ENCODE assay signal across 15 mouse cellular contexts in the genomic region with DNA sequence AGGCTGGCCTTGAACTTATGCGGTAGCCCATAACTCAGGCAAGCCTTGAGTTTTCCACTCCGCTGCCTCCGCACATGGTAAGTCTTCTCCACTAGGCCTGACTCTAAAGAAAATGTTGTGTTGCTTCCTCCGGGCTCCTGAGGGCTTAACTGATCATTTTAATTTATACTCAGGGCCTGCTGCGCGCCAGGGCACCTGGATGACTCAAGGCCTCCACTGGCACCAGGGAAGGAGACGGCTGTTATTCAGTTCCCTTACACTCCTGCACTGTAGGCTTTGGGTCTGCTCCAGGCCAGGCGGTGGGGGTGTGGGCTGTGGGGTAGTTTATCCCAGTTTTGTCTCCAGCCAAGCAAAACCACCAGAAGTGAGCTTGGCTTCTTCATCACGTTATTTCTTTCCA. TPM values are rescaled to one million over a fixed set of nuclear protein-coding genes. Genes with fewer than 3 reads are reported as not detected.
DNase-seq lines count a peak whose midpoint lies in the region; ATAC-seq and TF ChIP-seq lines count a peak whose summit lies in the region.
"Had no signal": no experiment of that assay in that cellular context is flagged by ENCODE, and none has a peak within 500 bp of the region (broad histone marks: within the 10 kb centered on the region; RNA-seq: fewer than 3 reads in every experiment).

No protein-coding gene starts in this region.

- no peak overlapping the region for H3K4me3 ChIP-seq in limb, embryonic 12.5 days (replicated peaks)
- no peak overlapping the region for H3K4me3 ChIP-seq in limb, embryonic 10.5 days
- no peak overlapping the region for H3K4me3 ChIP-seq in stomach, postnatal 0 days (ENCODE audit: low read depth, low read length)
- H3K4me3 ChIP-seq: neural tube, embryonic 15.5 days had no signal

- no peaks in the 10 kb centered on the region for H3K9me3 ChIP-seq in limb, embryonic 12.5 days
- H3K9me3 ChIP-seq in limb, embryonic 10.5 days (replicated peaks), result no peaks in the 10 kb centered on the region
- H3K9me3 ChIP-seq in stomach, postnatal 0 days (ENCODE audit: control insufficient read depth, low read length), result no peaks in the 10 kb centered on the region
- H3K9me3 ChIP-seq: neural tube, embryonic 15.5 days had no signal

- no peaks in the 10 kb centered on the region for H3K36me3 ChIP-seq in limb, embryonic 12.5 days
- no peaks in the 10 kb centered on the region for H3K36me3 ChIP-seq in limb, embryonic 10.5 days
- H3K36me3 ChIP-seq in stomach, postnatal 0 days (ENCODE audit: control insufficient read depth, insufficient read depth, low read length), result no peaks in the 10 kb centered on the region
- H3K36me3 ChIP-seq: neural tube, embryonic 15.5 days had no signal

- DNase-seq in limb, embryonic 10.5 days (ENCODE audit: low spot score), result no peak
- DNase-seq in adrenal gland, postnatal 10 days, result peak; percentile 43
- DNase-seq in kidney, adult 8-10 months, result peak; percentile 37 to 47
- peak; percentile 27 for DNase-seq in stomach, postnatal 0 days (ENCODE audit: low spot score)
- no peak for DNase-seq in embryo, embryonic 10 days (ENCODE audit: low spot score)
- no peak for DNase-seq in lung, postnatal 14 days
- DNase-seq: cerebellum, adult 9-10 months; liver, postnatal 0 days; right cerebral cortex, postnatal 14 days; thymus, postnatal 4 days had no signal

- no peak for ATAC-seq in limb, embryonic 12.5 days (ENCODE audit: insufficient number of reproducible peaks, insufficient read depth, low FRiP score, low TSS enrichment, low read depth)
- ATAC-seq in stomach, postnatal 0 days (ENCODE audit: low FRiP score, low TSS enrichment), result peak; percentile 33; the same call in 1 of the 2 replicates
- ATAC-seq: forebrain, embryonic 16.5 days; hindbrain, postnatal 0 days; liver, postnatal 0 days had no signal

- H3K27me3 ChIP-seq in limb, embryonic 12.5 days, result no peaks in the 10 kb centered on the region
- H3K27me3 ChIP-seq in limb, embryonic 10.5 days (ENCODE audit: low read depth, poor library complexity, severe bottlenecking), result no peaks in the 10 kb centered on the region
- no peaks in the 10 kb centered on the region for H3K27me3 ChIP-seq in stomach, postnatal 0 days (ENCODE audit: control insufficient read depth, insufficient read depth, low read length)
- H3K27me3 ChIP-seq: CH12.LX; neural tube, embryonic 15.5 days had no signal

- no peak for TF ChIP-seq CTCF in stomach, postnatal 0 days (IDR thresholded peaks at IDR 0.05; ENCODE audit: low read depth)

- no peak for TF ChIP-seq EP300 in stomach, postnatal 0 days (optimal IDR thresholded peaks at IDR 0.05)

- H3K27ac ChIP-seq in limb, embryonic 12.5 days, result 0 out of 2 replicates have a peak overlapping the region, but pooled peaks have one; percentile 4
- no peak overlapping the region for H3K27ac ChIP-seq in limb, embryonic 10.5 days
- H3K27ac ChIP-seq in stomach, postnatal 0 days (replicated peaks), result no peak overlapping the region
- H3K27ac ChIP-seq: hindbrain, postnatal 0 days; neural tube, embryonic 15.5 days had no signal

- H3K4me1 ChIP-seq in limb, embryonic 12.5 days (replicated peaks), result peaks cover 3% of the 10 kb centered on the region; the same call in 1 of the 2 replicates
- peaks cover 4% of the 10 kb centered on the region; the same call in 1 of the 2 replicates for H3K4me1 ChIP-seq in limb, embryonic 10.5 days
- H3K4me1 ChIP-seq in stomach, postnatal 0 days (replicated peaks; ENCODE audit: control insufficient read depth, insufficient read depth), result no peaks in the 10 kb centered on the region
- H3K4me1 ChIP-seq: neural tube, embryonic 15.5 days had no signal

- no peak overlapping the region for H3K4me2 ChIP-seq in limb, embryonic 12.5 days
- H3K4me2 ChIP-seq in stomach, postnatal 0 days (replicated peaks; ENCODE audit: low read depth), result no peak overlapping the region
- H3K4me2 ChIP-seq: neural tube, embryonic 15.5 days had no signal

- H3K9ac ChIP-seq in limb, embryonic 12.5 days (replicated peaks), result no peak overlapping the region
- no peak overlapping the region for H3K9ac ChIP-seq in stomach, postnatal 0 days (ENCODE audit: low read length)
- H3K9ac ChIP-seq: liver, postnatal 0 days; neural tube, embryonic 15.5 days had no signal

- WGBS in limb, embryonic 12.5 days, result 74% methylated on average over 9 of the region's 9 CpGs
- WGBS in limb, embryonic 10.5 days, result 83% methylated on average over 9 of the region's 9 CpGs
- 82% methylated on average over 9 of the region's 9 CpGs for WGBS in stomach, postnatal 0 days

RNA-seq across cellular contexts. Expression of a gene that starts 15.4 kb away (rescaled TPM):
- polyA plus RNA-seq in limb, embryonic 12.5 days (2016; fragmentation: Nextera tagmentation; extraction: Ambion mirVana), result 93.9 and 100 TPM in 2 replicates
- polyA plus RNA-seq in limb, embryonic 10.5 days (2016; fragmentation: Nextera tagmentation; extraction: Ambion mirVana), result 73.4 and 80.2 TPM in 2 replicates
- total RNA-seq in adrenal gland, postnatal 10 days (2021), result 10 to 100 TPM; 46.9 to 48.8 TPM
- polyA plus RNA-seq in stomach, postnatal 0 days (2015; fragmentation: Nextera tagmentation; extraction: Ambion mirVana), result 95.2 and 103 TPM in 2 replicates

RNA-seq across cellular contexts. Expression of a gene that starts 22.5 kb away (rescaled TPM):
- polyA plus RNA-seq in limb, embryonic 12.5 days (2016; fragmentation: Nextera tagmentation; extraction: Ambion mirVana), result 2.5 and 3.7 TPM in 2 replicates
- 3.2 and 4.1 TPM in 2 replicates for polyA plus RNA-seq in limb, embryonic 10.5 days (2016; fragmentation: Nextera tagmentation; extraction: Ambion mirVana)
- 1 to 10 TPM; 1.1 to 3.5 TPM for total RNA-seq in adrenal gland, postnatal 10 days (2021)
- polyA plus RNA-seq in stomach, postnatal 0 days (2015; fragmentation: Nextera tagmentation; extraction: Ambion mirVana), result 2.0 and 2.3 TPM in 2 replicates

RNA-seq across cellular contexts. Expression of a gene that starts 22.6 kb away (rescaled TPM):
- 28.0 and 29.5 TPM in 2 replicates for polyA plus RNA-seq in limb, embryonic 12.5 days (2016; fragmentation: Nextera tagmentation; extraction: Ambion mirVana)
- 27.9 and 34.3 TPM in 2 replicates for polyA plus RNA-seq in limb, embryonic 10.5 days (2016; fragmentation: Nextera tagmentation; extraction: Ambion mirVana)
- 10 to 100 TPM; 16.2 to 26.3 TPM for total RNA-seq in adrenal gland, postnatal 10 days (2021)
- 16.1 and 16.8 TPM in 2 replicates for polyA plus RNA-seq in stomach, postnatal 0 days (2015; fragmentation: Nextera tagmentation; extraction: Ambion mirVana)

RNA-seq across cellular contexts. Expression of a gene that starts 37.6 kb away (rescaled TPM):
- 41.5 and 42.6 TPM in 2 replicates for polyA plus RNA-seq in limb, embryonic 12.5 days (2016; fragmentation: Nextera tagmentation; extraction: Ambion mirVana)
- polyA plus RNA-seq in limb, embryonic 10.5 days (2016; fragmentation: Nextera tagmentation; extraction: Ambion mirVana), result 37.1 and 42.1 TPM in 2 replicates
- 10 to 100 TPM; 33.2 to 34.6 TPM for total RNA-seq in adrenal gland, postnatal 10 days (2021)
- 34.6 and 35.3 TPM in 2 replicates for polyA plus RNA-seq in stomach, postnatal 0 days (2015; fragmentation: Nextera tagmentation; extraction: Ambion mirVana)

RNA-seq across cellular contexts. Expression of a gene that starts 53.8 kb away (rescaled TPM):
- 145 and 149 TPM in 2 replicates for polyA plus RNA-seq in limb, embryonic 12.5 days (2016; fragmentation: Nextera tagmentation; extraction: Ambion mirVana)
- 230 and 312 TPM in 2 replicates for polyA plus RNA-seq in limb, embryonic 10.5 days (2016; fragmentation: Nextera tagmentation; extraction: Ambion mirVana)
- 10 to 100 TPM; 64.2 to 67.9 TPM for total RNA-seq in adrenal gland, postnatal 10 days (2021)
- polyA plus RNA-seq in stomach, postnatal 0 days (2015; fragmentation: Nextera tagmentation; extraction: Ambion mirVana), result 134 and 144 TPM in 2 replicates

Comparison
In these comparisons a context has a peak if more than half of its experiments do, and no peak if none do; other contexts are left out.
1. DNase-seq: peak in adrenal gland, postnatal 10 days (single experiment), kidney, adult 8-10 months (2 of 2) and stomach, postnatal 0 days (single experiment); none in limb, embryonic 10.5 days (single experiment), embryo, embryonic 10 days (single experiment) and lung, postnatal 14 days (single experiment).